Mouse (Mus musculus) effector memory CD4-positive, alpha-beta T cell, adult 5 months (primary cell): ENCODE data around the gene Dusp9. TPM values are rescaled to one million over a fixed set of nuclear protein-coding genes. Genes with fewer than 3 reads are reported as not detected.

ENCODE experiments used
- polyA plus RNA-seq: library from polyadenylated mRNA; unstranded; fragments of 100-300 nt; shearing (Covaris generic); gene quantifications from one replicate; pipeline ENCODE4 v1.2.1, GENCODE M21; 2017

Dusp9 gene
- 0.27 TPM for polyA plus RNA-seq

DNA sequence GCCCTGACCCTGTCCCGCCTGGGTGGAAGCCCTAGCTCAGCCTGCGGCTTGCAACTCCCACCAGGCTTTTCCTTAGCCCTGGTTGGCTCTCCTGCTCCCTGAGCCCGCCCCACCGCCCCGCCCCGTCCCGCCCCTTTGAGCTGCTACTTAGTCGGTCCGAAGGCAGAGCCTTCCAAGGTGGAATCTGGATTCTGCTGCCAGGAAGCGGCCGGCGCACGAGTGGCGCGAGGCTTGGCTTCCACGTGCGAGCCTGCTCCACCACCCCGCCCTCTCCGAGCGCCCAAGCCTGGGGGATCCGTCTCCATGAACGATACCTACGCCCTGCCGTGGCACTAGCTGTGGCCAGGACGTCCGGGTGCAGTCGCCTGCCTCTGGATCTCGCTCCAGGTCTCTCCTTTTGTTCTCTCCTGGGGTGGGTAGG, at the start of gene Dusp9:
Gene Dusp9, plus strand, starts transcription at position 165 of the 421 bp plus-strand sequence.

DNA sequence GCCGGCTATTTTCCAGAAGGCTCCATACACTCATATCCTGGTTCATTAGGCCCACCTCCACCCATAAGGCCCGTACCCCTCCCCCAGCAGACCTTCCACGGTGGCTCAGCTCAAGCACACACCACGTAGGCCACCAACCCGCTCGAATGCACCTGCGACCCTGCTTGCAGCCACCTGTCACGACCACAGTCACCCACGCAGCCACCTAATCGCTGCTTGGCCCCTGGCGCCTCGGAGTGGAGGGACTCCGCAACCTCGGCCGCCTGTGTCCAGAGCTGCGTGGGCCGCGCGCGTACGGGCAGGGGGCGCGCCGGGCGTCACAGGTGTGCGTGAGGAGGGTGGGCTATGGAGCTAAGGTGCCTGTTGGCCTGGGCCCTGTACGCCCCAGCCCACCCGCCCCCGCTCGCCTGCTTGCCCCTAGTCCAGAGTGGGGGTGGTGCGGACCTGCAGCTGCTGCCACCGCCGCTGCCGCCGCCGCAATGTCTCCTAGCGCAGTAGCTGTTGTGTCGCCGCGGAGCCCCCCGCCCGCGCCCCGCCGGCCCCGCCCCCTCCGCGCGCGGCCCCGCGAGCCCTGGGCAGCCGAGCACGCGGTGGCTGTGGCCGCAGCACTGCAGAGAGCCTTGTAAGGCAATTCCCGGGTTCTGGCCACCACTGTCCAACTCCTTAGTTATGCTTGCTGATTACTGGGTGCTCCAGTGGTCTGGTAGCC, 20.5 kb downstream of the Dusp9 start, which contains the start of gene Pnck:
Gene Pnck, minus strand, starts transcription at position 543 of the 709 bp plus-strand sequence.

DNA sequence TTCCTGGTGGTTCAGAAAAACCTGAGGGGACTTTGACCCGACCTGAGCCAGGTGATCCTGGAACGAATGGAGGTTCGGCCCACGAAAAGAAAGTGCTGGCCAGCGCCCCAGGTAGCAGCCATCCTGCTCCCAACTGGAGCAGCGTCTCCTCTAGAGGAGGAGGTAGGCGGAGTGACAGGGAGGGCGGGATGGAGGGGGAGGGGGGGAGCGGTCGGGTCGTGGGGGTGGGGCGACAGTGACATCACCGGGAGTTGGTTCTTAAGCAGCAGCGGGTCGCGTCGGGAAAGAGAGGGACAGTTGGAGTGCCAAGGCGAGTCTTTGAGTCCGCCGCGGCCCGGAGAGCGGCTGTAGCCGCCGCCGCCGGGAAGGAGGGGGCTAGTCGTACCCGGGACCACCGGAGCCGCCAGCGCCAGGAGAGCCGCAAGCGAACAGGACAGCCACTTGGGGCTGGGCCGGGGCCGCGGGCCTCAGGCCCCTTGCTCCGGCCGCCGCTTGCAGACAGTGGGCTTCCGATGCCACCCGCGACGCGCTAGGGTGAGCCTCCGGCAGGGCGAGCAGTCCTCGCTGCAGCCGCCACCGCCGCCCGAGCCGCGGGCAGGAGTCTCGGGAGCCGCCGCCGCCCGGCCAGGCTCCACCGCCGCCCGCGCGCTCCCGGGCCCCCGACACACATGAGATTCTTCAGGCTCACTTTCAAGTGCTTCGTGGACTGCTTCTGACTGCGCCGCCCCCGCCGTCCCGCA, 33.8 kb downstream of the Dusp9 start, which contains the start of gene Slc6a8:
Gene Slc6a8, plus strand, starts transcription at position 272 of the 740 bp plus-strand sequence.

Other genes starting within 250 kb of the Dusp9 start
- gene Gm18336, start 240.7 kb upstream of the Dusp9 start, polyA plus RNA-seq = not detected
- not detected for gene Zfp92, start 228.3 kb upstream of the Dusp9 start, polyA plus RNA-seq
- gene Trex2, start 204.1 kb upstream of the Dusp9 start, polyA plus RNA-seq = not detected
- 23.8 TPM for gene Haus7, start 180.4 kb upstream of the Dusp9 start, polyA plus RNA-seq
- not detected for gene Bgn, start 155.8 kb upstream of the Dusp9 start, polyA plus RNA-seq
- gene Atp2b3, start 136.3 kb upstream of the Dusp9 start, polyA plus RNA-seq = not detected
- 1.2 TPM for gene Pnck, start 20.7 kb downstream of the Dusp9 start, polyA plus RNA-seq
- 0.62 TPM for gene Slc6a8, start 33.7 kb downstream of the Dusp9 start, polyA plus RNA-seq
- gene Bcap31, start 76.8 kb downstream of the Dusp9 start, polyA plus RNA-seq = 204 TPM
- gene Abcd1, start 77.2 kb downstream of the Dusp9 start, polyA plus RNA-seq = 22.8 TPM
- gene Plxnb3, start 117.7 kb downstream of the Dusp9 start, polyA plus RNA-seq = not detected
- gene Srpk3, start 135.0 kb downstream of the Dusp9 start, polyA plus RNA-seq = not detected
- gene Idh3g, start 147.5 kb downstream of the Dusp9 start, polyA plus RNA-seq = 184 TPM
- gene Ssr4, start 147.6 kb downstream of the Dusp9 start, polyA plus RNA-seq = 201 TPM
- gene Pdzd4, start 185.6 kb downstream of the Dusp9 start, polyA plus RNA-seq = 0.10 TPM